Mouse (Mus musculus) spleen, adult 2 months (tissue): Measurements from ENCODE around the gene Mark1.

Experiments
- CTCF ChIP-seq: fragments of 200-500 bp; IDR thresholded peaks from 2 replicates; pipeline ENCODE4 v1.5.1; 2011; ENCODE audit warnings: mild to moderate bottlenecking, inconsistent platforms; ENCODE audit not compliant: insufficient read depth, insufficient read length, insufficient replicate concordance; ENCODE audit errors: extremely low read depth
- POLR2A ChIP-seq: fragments of 200-500 bp; IDR thresholded peaks from 2 replicates; pipeline ENCODE4 v1.6.1; 2011; ENCODE audit warnings: low read depth, low read length, inconsistent platforms

GRCm38 (mm10) chr1:184922824-184923223 is 76.5 kb downstream of the Mark1 start:
- no peak for TF ChIP-seq POLR2A
- no peak for TF ChIP-seq CTCF
